Mouse (Mus musculus) ovary, postnatal 14 days (tissue): Measurements from ENCODE around the gene Atp9a.

ENCODE experiments used
- DNase-seq: peaks from one replicate; pipeline ENCODE4 v3.0.0; 2022; ENCODE audit warnings: low spot score

Atp9a gene

DNA sequence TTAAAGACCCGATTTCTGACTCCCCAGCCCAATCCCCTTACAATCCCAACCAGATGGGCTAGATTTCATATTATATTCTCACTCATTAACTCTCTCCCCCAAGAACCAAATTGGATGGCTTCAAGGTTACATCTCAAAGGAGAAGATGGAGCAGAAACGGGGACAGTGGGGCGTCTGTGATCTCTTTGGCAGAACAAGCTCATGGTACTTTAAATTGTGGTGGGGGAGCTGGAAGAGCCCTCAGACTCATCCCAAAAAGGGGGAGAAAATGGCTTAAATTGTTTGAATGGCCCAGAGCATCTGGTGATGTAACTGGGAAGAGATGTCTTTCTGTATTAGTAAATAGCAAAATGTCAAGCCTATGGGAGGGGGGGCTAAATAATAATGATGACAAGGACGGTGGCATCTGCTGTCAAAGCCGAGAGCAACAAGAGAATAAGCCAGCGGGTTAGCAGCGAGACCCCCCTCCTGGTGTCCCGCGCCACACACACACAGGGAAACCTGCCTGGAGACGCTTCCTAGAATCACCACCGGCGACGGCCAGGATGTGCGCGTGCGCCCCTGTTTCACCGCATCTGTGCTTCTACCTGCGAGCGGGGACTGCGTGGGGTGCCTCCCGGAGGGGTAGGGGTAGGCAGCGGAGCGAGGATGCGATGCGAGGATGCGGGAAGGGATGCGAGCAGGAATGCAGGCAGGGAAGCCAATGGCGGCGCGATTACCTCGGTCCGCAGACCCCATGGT is 141.3 kb downstream of the Atp9a start:
- no peak for DNase-seq

DNA sequence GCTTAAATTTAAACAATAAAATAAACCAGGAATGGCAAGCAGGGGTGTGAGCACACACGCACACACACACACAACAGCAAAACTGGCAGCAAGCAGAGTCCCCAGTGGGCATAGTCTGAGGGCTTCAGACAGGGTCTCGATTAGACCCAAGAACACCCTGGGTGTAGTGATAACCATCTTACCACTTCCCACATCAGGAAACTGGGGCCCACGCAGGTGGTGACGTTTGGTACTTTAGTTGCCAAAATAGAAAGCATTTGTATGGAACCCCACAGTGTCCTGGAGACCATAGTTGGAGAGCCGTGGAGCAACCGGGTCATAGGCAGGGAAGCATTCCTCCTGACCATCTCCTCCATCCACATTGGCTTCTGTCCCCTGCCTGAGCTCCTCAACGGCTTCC is 146.5 kb downstream of the Atp9a start:
- DNase-seq: no peak

DNA sequence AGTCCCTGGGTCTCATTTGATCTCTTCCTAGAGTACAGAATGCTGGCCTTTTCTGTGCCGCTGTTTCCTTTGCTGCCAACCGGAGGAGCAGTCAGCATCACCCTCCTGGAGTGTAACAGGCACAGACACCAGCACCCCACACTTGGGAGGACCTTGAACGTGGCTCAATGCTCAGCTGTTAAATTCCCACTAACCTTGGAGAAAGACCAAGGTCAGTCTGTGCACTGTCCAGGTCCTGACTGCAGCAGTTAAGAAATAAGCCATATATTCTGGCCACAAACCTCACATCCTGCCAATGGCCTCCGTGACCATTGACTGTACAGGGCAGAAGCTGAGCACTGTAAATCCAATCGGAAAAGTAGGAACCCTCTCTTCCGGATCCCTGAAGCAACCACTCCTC is 148.5 kb downstream of the Atp9a start:
- DNase-seq: no peak

DNA sequence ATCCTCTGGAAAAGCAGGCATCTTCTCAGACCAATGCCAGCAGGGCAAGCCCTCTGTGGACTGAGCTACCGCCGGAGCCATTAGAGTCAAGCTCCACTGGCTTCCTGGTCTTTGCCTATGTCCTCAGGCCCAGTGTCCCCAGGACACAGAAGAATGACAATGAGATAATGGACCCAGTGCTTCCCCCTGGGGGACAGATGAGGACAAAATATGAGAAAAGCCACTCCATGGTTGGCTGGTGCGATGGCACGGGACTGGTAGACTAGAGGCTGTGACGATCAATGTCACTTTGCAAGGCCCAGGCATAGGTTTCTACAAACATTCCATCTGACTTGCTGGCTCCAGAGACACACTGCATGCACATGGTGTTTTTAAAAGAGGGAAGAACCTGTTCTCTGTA is 149.2 kb downstream of the Atp9a start:
- no peak for DNase-seq

DNA sequence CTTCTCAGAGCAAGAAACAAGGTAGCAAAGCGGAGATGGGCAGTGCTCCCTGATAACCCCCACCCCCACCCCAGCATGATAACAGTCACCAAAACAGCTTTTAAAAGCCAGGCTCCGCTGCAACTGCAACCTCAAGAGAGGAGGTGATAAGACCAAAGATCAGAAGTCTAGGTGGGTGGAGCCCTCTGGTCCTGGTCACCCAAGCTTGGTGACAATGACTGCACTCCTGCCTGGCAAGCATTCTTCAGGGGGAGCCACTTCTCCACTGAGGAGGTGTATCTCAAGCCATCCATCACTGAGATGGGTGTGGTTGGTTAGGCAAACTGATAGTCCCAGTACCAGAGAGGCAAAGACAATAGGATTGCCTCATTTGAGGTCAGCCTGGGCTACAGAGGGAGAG is 151.1 kb downstream of the Atp9a start:
- DNase-seq: no peak

DNA sequence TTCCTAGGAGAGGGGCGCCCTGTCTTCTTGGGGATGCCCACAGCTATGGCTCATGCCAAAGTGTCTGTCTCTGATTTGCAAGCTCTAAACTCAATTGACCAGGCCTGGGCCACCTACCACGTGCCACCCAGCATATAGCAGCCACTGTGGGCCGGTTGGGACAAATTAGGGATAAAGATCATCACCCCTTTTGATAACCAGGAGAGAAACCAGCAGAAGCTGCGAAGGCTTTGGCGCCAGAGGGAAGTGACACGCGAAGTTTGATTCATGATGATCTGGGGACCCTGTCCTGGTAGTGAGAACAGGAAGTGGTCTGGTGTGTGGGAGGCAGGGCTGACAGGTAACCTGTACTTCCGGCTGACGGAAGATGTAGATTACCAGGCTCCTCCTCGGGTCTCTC is 151.7 kb downstream of the Atp9a start:
- DNase-seq: no peak

DNA sequence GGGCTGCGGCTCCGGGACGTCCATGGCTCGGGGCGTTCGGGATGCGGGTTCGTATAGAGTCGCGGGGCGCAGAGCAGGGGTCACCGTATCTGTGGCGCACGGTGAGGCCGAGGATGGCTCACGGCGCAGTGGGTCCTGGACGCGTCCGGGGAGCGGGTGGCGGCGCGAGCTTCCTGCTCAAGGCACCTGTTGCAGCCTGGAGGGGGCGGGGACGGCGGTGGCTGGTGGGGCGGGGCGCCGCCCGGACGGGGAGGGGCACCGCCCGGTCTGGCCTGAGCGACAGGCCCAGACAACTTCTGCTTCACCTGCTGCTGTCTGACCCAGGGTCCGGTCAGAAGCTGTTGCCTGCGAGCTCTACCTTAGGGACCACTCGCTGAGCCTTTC is 152.0 kb downstream of the Atp9a start:
- no peak for DNase-seq

DNA sequence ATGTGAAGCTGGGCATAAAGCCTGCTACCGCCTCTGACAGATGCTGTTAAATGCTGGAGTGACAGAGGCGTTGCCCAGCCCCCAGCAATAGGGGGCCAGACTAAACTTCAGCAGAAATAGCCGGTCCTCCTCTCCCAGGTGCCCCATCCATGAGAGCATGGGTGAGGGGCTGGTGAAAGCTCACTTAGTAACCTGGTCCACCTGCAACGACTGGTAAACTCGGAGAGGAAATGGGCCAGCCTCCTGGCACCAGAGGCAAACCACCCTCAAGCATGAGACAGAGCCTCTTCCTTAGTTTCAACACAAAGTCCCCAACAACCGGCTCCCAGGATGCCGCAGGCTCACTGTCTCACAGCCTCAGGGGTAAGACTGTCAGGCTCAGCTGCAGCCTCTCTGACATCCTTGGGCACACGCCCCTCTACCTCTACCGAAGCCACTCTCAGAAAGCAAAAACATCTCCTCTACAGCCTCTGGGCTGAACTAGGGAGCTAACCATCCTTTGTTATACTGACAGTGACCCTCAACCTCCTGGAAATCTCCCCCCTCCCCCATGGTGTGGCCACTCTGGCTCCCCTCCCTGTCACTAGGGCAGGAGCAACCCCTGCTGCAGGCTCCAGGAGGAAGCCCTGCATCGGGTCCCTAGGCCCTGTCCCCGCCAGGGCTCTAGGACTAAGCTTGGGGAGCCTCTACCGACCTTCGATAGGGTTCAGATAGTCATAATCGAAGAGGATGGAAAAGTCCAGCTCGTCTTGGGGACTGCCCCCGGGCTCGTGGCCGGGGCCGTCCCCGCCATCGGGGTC is 152.6 kb downstream of the Atp9a start:
- no peak for DNase-seq

DNA sequence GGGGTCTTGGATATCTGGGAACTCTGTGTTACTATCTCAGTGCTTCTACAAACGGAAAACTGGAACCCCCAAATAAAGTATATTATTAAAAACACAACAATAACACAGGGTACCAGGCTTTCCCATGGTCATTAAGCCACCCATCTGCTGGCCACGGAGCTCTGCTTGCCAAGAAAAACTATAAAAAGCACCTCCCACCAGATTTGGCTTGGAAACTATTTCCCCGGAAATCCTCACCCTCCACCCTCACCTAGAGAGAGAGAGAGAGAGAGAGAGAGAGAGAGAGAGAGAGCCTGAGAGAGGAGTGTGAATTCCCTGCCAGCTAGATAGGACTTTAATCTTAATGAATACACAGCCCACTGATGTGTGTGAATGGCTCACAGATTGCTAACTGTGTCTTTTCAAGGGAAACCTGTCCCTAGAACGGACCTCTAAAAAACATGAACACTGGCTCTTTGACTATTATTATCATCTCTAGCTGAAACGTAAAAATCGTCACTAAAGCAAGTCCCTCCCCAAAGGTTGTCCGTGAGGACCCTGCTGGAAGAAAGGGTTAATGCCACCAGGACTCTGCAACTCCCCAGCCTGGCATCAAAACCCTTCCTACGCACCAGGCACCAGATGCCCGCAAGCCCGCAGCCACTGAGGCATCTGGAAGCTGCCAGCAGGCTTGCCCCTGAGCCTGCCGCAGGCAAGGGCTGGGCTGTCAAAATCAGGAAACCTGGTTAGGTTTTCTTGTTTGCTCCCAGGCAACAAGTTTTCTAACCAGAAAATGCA is 153.4 kb downstream of the Atp9a start:
- DNase-seq: no peak

DNA sequence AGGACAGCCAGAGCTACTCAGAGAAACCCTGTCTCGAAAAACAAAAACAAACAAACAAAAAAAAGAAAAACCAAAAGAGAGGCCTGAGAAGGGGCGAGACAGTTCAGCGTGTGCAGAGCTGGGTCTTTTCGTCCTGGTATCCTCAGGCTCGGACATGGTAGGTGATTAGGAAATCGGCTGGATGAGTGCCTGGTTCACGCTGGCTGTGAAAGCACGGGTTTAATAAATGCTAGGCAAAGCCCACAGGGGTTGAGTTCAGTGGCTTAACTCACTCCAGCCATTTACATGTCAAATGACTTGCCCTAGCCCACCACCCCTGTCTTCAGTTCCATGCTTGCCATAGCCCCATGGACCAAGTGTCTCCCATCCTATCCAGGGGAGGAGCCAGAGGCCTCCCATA is 155.1 kb downstream of the Atp9a start:
- no peak for DNase-seq

DNA sequence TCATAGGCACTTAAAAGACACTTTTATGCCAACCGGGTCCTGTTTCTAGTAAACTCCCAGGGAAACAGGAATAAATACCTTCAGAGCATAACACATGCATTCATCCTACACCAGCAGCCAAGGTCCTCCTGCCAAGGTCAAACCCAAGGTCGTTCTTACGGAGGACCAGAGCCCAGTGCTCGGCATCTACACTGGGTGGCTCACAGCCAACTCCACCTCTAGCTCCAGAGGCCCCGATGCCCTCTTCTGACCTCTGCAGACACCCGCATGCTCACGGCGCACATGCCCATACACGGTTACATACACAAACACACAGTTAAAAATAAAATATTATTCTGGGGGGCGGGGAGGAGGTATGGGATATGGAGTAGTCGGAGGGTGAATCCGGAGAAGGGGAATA is 155.7 kb downstream of the Atp9a start:
- no peak for DNase-seq

DNA sequence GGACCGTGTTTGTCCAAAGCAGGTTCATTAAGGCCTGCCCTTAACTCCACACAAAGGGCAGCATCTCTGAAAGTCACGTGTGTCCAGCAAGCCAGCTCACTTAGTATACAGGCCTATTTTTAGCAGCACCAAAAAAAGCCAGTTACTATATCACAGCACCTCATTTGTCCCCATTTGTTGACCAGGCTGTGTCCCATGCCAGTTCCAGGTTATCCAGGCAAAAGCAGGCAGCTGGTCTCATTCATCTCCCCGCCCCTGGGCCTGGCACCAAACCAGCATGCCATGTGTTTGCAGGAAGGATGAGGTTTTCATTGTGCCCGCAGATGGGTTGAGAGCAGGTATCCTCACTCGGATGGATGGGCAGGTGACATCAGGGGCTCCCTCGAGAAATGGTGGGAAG is 157.4 kb downstream of the Atp9a start:
- DNase-seq: no peak
